Mouse (Mus musculus): ENCODE data around the gene Sectm1a.
A peak's percentile ranks its signal among the peaks of the same experiment; 100 is the strongest.
"Not testable (repeated sequence)": the region's sequence is repeated elsewhere in the genome, so short reads cannot be mapped to it uniquely, and the experiment has no call there.

The Sectm1a gene

GRCm38 (mm10) chr11:121081120-121081519 is at the start of gene Sectm1a:
Sectm1a (minus strand) TSS chr11:121081220.
- DNase-seq (ENCODE audit: low spot score), result no peak

DNA sequence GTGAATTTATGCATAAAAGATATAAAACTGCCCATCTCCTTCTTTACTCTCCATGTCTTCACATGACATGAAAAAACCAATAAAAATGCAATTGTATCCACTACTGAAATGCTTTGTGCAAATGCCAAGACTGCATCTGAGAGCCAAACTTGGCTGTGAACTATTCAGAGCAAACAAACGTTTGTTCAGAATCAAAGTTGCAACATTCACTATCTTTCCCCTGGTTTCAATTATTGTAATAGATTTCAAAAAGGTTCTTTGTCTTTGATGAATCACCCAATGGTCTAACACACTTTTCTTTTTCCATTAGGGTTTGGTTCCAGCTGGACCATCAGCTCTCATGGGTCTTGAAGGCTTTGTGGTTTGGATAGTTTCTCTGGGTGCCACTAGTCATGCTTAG is 48.6 kb upstream of the Sectm1a start:
- no peak for DNase-seq (ENCODE audit: low spot score)

- DNase-seq (ENCODE audit: low spot score), result no peak
These were observed 46.4 kb upstream of the Sectm1a start for GRCm38 (mm10) chr11:121127441-121127840.

GRCm38 (mm10) chr11:121126395-121126794 is 45.4 kb upstream of the Sectm1a start:
- DNase-seq (ENCODE audit: low spot score), result peak; percentile 16

DNA sequence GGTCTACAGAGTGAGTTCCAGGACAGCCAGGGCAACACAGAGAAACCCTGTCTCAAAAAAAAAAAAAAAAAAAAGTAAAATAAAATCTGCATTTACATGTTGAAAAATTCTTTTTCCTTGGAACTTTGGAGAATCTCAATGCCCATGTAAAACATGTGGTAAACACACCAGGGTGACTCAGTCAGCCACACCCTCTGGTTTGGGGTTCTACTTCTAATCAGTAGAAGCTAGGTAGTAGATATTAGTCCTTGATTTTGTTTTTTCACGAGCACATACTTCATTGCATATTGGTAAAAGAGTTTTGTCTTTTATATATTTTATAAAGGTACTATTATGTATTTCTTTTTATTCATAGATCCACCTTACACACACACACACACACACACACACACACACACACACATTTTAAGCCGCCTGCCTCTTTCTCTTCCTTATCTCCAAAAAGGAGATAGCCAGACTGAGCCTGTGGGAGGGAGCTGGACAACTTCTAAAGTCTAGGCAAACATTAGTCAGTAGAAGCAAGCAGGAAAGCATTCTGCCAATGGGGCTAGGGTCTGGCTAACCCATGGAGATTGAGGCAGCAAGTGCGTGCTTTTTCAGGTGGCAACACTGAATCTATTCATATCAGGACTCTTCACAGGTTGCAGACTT is 44.6 kb upstream of the Sectm1a start:
- no peak for DNase-seq (ENCODE audit: low spot score)

DNA sequence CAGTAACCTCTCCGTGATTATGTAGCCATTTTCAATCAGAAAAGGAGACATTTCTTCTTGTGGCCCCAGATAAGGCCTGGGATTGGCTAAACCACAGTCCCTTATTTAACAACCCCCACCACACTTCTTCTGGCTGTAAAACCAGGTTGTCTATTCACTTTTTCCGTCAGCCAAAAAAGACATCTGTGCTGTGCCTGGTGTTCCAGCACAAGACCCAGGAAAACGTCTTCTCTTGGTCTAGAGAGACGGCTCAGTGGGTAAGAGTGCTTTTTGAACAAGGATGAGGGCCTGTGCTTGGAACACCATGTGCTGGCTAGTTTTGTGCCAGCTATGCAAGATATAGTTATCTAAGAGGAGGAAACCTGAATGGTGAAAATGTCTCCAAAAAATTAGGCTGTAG is 42.4 kb upstream of the Sectm1a start:
- DNase-seq (ENCODE audit: low spot score), result no peak

DNA sequence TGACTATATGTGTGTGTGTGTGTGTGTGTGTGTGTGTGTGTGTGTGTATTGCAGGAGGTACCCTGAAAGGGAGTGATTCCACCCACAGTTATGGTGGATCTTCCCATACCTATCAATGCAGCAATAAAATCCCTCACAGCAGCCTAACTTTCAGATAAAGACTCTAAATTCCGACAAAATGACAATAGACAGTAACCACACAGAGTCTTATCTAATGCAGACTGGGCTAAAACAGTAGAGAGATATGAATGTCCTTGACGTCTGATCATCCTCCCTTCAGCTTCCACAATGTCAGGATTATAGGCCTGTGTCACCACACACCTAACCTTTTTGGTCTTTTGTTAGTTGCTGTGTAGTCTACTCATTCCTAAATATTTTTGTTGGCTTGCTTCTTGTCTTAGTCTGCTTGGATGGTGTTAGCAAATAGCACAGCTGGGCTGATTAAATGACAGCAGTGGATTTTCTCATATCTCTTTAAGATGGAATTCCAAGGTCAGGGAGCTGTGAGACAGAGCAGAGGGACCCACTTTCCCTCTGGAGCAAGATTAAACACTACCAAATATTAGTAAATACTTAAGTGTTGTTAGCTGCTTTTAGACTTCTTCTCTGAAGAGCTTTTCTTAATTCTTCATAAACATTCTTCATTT is 41.1 kb upstream of the Sectm1a start:
- no peak for DNase-seq (ENCODE audit: low spot score)

GRCm38 (mm10) chr11:121121151-121121550 is 40.1 kb upstream of the Sectm1a start:
- DNase-seq (ENCODE audit: low spot score), result no peak

DNA sequence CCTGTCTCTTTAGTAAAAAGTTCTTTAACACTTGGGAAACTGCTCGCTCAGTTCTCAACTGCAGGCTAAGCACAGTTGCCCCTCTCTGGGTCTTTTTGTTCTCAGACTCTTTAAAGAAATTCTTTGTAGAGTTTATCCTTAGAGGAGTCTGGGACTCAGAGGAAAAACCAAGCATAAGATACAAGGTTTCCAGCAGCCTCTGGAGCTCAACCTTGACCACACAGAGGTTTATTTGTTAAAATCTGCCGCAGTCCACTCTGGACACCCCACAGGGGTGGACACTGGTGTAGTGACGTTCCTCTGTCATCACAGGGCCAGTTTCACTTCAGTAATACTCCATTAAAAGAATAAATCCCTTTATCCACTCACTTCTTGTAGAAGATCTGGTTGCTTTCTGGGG is 37.6 kb upstream of the Sectm1a start, which contains the start of gene Tex19.2:
Gene Tex19.2, minus strand, starts transcription at position 101 of the 400 bp plus-strand sequence.
- DNase-seq (ENCODE audit: low spot score), result no peak

- DNase-seq (ENCODE audit: low spot score), result no peak
These were observed 37.1 kb upstream of the Sectm1a start for GRCm38 (mm10) chr11:121118106-121118505.

- no peak for DNase-seq (ENCODE audit: low spot score)
These were observed 31.2 kb upstream of the Sectm1a start for GRCm38 (mm10) chr11:121112091-121112775.

GRCm38 (mm10) chr11:121111601-121112000 is 30.6 kb upstream of the Sectm1a start:
- no peak for DNase-seq (ENCODE audit: low spot score)

DNA sequence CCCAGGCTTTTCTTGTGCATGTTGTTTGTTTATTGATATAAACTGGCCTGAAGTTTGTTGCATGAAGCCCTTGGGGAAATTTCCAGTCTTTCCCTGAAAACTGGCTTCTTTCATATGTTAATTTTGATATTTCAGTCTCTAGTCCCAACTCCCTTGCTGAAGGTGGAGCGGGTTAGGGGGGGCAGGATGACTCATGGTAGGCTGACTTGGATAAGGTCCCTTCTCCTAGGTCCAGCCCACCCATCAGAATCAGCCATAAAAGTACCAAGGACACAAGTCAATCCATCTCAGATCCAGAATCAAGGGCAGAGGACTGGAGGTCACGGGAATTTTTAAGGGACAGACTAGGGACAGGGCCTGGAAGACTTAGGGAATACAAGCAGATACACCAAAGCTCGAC is 30.0 kb upstream of the Sectm1a start:
- DNase-seq (ENCODE audit: low spot score), result no peak

- DNase-seq (ENCODE audit: low spot score), result peak; percentile 36
These were observed 29.0 kb upstream of the Sectm1a start for GRCm38 (mm10) chr11:121109986-121110385.

- no peak for DNase-seq (ENCODE audit: low spot score)
These were observed 27.0 kb upstream of the Sectm1a start for GRCm38 (mm10) chr11:121108061-121108460.

DNA sequence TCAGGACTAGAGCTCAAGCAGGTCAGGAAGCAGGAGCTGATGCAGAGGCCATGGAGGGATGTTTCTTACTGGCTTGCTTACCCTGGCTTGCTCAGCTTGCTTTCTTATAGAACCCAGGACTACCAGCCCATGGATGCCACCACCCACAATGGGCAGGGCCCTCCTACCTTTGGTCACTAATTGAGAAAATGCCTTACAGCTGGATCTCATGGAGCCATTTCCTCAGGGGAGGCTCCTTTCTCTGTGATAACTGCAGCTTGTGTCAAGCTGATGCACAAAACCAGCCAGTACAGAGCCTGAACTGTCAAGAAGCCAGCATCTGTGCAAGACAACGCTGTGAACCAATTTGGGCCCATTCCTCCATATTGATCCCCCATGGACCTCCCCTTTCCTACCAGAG is 26.2 kb upstream of the Sectm1a start:
- not testable (repeated sequence) for DNase-seq (ENCODE audit: low spot score)

DNA sequence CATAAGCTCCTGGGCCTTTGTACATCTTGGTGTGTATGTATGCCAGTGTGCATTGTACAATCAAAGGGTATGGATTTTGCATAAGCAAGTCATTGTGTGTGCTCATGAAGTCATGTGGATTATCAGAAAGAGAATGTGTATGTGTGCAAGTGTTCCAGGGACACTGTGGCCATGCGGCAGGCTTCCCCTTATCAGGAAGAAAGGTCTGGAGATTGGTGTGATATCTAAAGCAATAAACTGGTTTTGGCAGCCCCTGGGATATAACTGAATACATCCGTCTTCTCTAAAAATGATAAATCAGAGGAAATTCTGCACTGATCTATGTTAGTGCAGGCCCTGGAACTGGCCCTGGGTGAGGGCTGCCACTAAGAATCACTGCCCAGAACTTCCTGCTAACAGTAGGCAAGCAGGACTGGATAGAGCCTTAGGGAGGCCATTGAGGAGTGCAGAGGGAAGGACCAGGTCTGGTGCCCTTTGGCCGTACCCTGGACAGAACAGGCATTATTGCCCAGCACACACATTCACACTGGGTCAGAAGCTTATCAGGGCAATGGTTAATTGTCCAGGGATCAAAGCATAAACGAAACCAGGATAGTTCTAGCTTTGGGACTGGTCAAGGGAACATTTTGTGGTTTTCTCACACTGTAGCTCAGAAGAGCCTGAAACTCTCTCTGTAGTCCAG is 20.2 kb upstream of the Sectm1a start:
- DNase-seq (ENCODE audit: low spot score), result no peak

- DNase-seq (ENCODE audit: low spot score), result no peak
These were observed 19.7 kb upstream of the Sectm1a start for GRCm38 (mm10) chr11:121100692-121101091.

DNA sequence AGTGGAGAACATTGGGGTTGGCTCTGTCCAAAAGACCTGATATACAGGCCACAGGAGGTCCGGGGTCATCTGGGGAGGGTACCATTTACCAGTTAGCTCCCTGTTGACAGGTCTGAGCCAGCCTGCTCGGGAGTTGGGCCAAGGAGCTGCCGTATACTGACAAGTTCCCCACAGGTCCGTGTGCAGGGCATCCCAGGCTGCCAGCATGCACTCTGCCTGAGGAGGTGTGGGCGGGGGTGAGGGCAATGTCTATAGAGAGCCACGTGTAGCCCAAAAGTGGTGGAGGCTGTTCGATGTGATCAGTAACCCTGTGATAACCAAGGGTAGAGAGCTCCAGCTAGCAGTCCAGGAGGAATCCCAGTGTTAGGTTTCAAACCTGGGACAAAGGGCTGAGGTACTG is 18.7 kb upstream of the Sectm1a start:
- DNase-seq (ENCODE audit: low spot score), result no peak

DNA sequence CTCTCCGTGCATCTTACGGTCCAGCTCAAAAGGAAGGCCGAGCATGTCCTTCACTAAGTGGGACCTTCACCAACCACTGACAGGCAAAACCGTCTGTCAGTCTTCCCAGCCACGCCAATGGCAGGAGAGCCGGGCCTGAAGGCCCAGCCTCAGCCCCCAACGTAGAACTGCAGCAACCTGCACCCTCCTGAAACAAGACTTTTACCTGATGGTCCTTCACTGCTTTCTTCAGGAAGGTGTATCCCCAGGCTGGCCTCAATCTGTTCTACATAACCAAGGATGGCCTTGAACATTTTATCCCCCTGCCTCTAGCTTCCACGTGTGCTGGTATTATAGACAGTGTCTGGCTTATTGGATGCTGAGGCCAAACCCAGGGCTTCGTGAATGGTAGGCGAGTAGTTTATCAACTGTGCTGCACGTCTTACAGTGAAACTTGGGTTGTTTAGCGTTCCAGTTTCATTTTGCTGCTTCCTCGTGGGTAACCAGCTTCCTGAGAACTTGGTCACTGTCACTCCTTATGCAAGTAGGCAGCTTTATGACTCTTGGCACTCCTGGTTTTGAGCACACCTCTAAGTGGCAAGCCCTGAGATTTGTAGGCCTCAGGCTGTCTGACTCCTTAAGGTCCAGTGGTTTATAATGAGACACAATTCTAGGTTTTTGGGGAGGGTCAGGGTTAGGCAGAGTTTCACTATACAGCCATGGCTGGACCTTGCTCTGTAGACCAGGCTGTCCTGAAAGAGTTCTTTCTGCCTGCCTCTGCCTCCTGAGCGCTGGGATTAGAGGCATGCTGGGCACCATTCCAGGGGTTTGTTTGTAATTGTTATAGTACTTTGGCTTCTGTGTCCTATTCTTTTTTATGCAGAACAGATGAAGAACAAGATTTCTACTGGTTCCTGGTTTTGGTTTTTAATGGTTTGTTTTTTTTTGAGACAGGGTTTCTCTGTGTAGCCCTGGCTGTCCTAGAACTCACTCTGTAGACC is 11.9 kb upstream of the Sectm1a start:
- DNase-seq (ENCODE audit: low spot score), result no peak

DNA sequence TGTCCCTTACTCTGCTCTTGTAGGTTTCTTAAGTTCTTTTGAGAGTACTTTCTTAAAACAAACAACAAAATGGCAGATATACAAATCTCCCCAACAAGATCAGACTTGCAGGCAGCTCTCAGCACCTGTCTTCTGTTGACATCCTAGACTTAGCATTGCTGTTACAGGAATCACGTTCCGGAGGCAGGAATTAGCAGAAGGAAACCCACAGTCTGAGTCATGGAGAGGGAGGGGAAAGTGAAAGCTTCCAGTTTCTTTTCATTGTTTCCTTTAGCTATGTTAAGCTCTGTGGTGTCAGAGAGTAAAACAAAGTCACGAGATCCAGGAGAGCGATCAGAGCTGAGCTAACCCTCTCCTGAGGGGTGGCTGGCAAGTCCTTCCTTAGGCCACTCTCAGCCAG is 9.9 kb upstream of the Sectm1a start:
- DNase-seq (ENCODE audit: low spot score), result no peak

Measured in embryo, embryonic 10 days (tissue).